Mouse (Mus musculus) hematopoietic multipotent progenitor cell, adult 10-12 weeks (in vitro differentiated cells): ENCODE data around the gene Zfp583. TPM values are rescaled to one million over a fixed set of nuclear protein-coding genes. Genes with fewer than 3 reads are reported as not detected.

Experiments used
- polyA plus RNA-seq: library from polyadenylated mRNA; stranded (reverse); fragments of >175 nt; gene quantifications from 2 replicates; pipeline ENCODE4 v1.2.3, GENCODE M21; 2012; ENCODE audit warnings: low replicate concordance

Gene Zfp583
- polyA plus RNA-seq: 1.8 TPM in 2 replicates

GRCm38 (mm10) chr7:6331233-6331956 is at the start of gene Zfp583:
Gene Zfp583 (minus strand): TSS chr7:6331285.

DNA sequence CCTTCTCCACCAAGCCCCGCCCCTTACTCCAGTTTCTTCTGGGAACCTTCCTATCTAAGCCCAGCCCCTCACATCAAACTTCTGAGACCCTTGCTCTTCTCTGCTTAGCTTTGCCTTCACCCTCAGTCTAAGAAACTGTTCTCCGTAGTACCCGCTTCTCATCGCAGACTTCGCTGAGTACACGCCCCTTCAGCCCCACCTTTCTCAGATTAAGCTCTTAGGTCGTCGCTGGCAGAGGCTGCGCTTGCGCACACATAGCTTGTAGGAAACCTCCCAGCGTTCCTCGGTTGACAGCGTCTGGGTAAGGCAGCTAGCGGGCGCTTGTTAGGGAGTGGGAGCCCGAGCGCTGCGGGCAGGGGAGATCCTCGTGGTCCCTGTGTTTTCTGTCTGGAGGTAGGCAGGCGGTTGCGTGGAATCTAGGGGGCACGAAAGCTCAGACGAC is 32.0 kb upstream of the Zfp583 start, which contains the start of gene Zfp78:
Gene Zfp78, plus strand, starts transcription at position 234 of the 442 bp plus-strand sequence.

DNA sequence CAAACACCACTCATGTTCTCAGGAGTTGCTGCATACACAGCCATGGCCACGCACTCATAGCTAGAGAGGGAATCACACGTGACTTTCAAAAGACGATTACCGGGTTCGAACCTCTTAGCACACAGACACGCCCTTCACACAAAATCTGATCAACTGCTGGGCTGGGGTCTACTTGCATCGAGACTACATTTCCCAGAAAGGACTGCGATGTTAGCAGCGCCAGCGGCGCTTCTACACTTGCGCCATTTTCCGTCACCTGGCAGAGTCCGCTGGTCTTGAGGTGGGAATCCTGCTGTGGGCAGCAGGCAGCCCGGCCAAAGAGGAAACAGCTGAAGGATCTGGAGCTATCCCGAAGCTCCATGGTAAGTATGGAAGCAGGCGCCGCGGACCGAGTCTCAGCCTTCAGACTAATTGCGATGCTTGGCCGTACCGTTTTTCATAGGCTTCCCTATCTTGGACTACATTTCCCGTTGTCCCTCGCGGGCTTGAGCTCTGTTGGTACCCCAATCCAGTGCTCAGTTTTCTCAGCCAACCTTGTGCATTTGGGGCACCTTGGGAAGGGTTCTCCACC is 12.5 kb upstream of the Zfp583 start, which contains the start of gene Gm3854:
Gene Gm3854, plus strand, starts transcription at position 259 of the 571 bp plus-strand sequence.

GRCm38 (mm10) chr7:6285842-6286705 is 45.0 kb downstream of the Zfp583 start, which contains the start of gene Zfp667:
Gene Zfp667 (plus strand): TSS chr7:6286579.

Other genes with a start within 250 kb of the Zfp583 start
- 42.9 and 67.6 TPM in 2 replicates for gene Zfp787, start 175.3 kb downstream of the Zfp583 start, polyA plus RNA-seq
- gene Zfp444, start 159.1 kb downstream of the Zfp583 start, polyA plus RNA-seq: 42.4 and 58.2 TPM in 2 replicates
- not detected in 2 replicates for gene Galp, start 134.2 kb downstream of the Zfp583 start, polyA plus RNA-seq
- not detected in 2 replicates for gene Zscan5b, start 109.0 kb downstream of the Zfp583 start, polyA plus RNA-seq
- gene Epp13, start 78.6 kb downstream of the Zfp583 start, polyA plus RNA-seq: not detected in 2 replicates
- 0.10 and 0.88 TPM in 2 replicates for gene Zfp667, start 44.7 kb downstream of the Zfp583 start, polyA plus RNA-seq
- gene Gm3854, start 12.5 kb upstream of the Zfp583 start, polyA plus RNA-seq: 0.07 and 0.08 TPM in 2 replicates
- 0.30 and 0.37 TPM in 2 replicates for gene Zfp78, start 32.0 kb upstream of the Zfp583 start, polyA plus RNA-seq
- gene Zfp28, start 52.0 kb upstream of the Zfp583 start, polyA plus RNA-seq: 1.2 and 1.6 TPM in 2 replicates
- gene Smim17, start 67.4 kb upstream of the Zfp583 start, polyA plus RNA-seq: not detected in 2 replicates
- gene Gm20715, start 79.0 kb upstream of the Zfp583 start, polyA plus RNA-seq: not detected in 2 replicates
- 0.26 TPM in 1 of 2 replicates, not detected in the other for gene Olfr1344, start 107.4 kb upstream of the Zfp583 start, polyA plus RNA-seq
- gene Olfr1336, start 124.9 kb upstream of the Zfp583 start, polyA plus RNA-seq: not detected in 2 replicates
- not detected in 2 replicates for gene Olfr1346, start 135.8 kb upstream of the Zfp583 start, polyA plus RNA-seq
- gene Olfr5, start 155.7 kb upstream of the Zfp583 start, polyA plus RNA-seq: not detected in 2 replicates
- gene Olfr1347, start 168.5 kb upstream of the Zfp583 start, polyA plus RNA-seq: not detected in 2 replicates
- gene Olfr1348, start 177.5 kb upstream of the Zfp583 start, polyA plus RNA-seq: not detected in 2 replicates
- gene Olfr1349, start 191.7 kb upstream of the Zfp583 start, polyA plus RNA-seq: not detected in 2 replicates
- gene Olfr1350, start 233.6 kb upstream of the Zfp583 start, polyA plus RNA-seq: not detected in 2 replicates